Mouse (Mus musculus) myocyte (in vitro differentiated cells): ENCODE measurements around the gene AC134908.4.

Source experiments
- CEBPB ChIP-seq: IDR thresholded peaks from 2 replicates; pipeline ENCODE4 v1.6.1; 2011; ENCODE audit warnings: mild to moderate bottlenecking, moderate library complexity; ENCODE audit not compliant: poor library complexity, insufficient read depth, severe bottlenecking
- E2F4 ChIP-seq: IDR thresholded peaks from one replicate; pipeline ENCODE4 v1.6.1; 2011; ENCODE audit warnings: mild to moderate bottlenecking, control low read depth, moderate library complexity; ENCODE audit not compliant: insufficient read depth
- MAX ChIP-seq: IDR thresholded peaks from one replicate; pipeline ENCODE4 v1.6.1; 2011; ENCODE audit warnings: low read depth, mild to moderate bottlenecking, control low read depth
- MYOD1 ChIP-seq, 3 experiments: IDR thresholded peaks; one replicate each; pipeline ENCODE4 v1.6.1; 2011; ENCODE audit warnings: control low read depth in 2 of 3, low read depth in 2 of 3, mild to moderate bottlenecking in 2 of 3, moderate library complexity in 1 of 3; ENCODE audit not compliant: insufficient read length in 2 of 3, control insufficient read depth in 1 of 3
- MYOG ChIP-seq, 3 experiments: IDR thresholded peaks; one replicate each; pipeline ENCODE4 v1.6.1; 2011; ENCODE audit warnings: control low read depth in 2 of 3, low read depth in 2 of 3, mild to moderate bottlenecking in 2 of 3; ENCODE audit not compliant: insufficient read length in 2 of 3, control insufficient read depth in 1 of 3, insufficient read depth in 1 of 3
- POLR2A ChIP-seq: IDR thresholded peaks from one replicate; pipeline ENCODE4 v1.6.1; 2011; ENCODE audit warnings: low read depth, mild to moderate bottlenecking, control low read depth, moderate library complexity; ENCODE audit not compliant: insufficient read length
- POLR2AphosphoS2 ChIP-seq: IDR thresholded peaks from one replicate; pipeline ENCODE4 v1.6.1; 2011; ENCODE audit warnings: low read depth, control low read depth; ENCODE audit not compliant: insufficient read length
- SRF ChIP-seq: IDR thresholded peaks from one replicate; pipeline ENCODE4 v1.6.1; 2011; ENCODE audit warnings: low read depth; ENCODE audit not compliant: control insufficient read depth, insufficient read length
- TCF3 ChIP-seq: IDR thresholded peaks from one replicate; pipeline ENCODE4 v1.6.1; 2011; ENCODE audit warnings: low read depth, control low read depth; ENCODE audit not compliant: insufficient read length
- USF1 ChIP-seq: IDR thresholded peaks from one replicate; pipeline ENCODE4 v1.6.1; 2011; ENCODE audit warnings: low read depth, mild to moderate bottlenecking, control low read depth, moderate library complexity

DNA sequence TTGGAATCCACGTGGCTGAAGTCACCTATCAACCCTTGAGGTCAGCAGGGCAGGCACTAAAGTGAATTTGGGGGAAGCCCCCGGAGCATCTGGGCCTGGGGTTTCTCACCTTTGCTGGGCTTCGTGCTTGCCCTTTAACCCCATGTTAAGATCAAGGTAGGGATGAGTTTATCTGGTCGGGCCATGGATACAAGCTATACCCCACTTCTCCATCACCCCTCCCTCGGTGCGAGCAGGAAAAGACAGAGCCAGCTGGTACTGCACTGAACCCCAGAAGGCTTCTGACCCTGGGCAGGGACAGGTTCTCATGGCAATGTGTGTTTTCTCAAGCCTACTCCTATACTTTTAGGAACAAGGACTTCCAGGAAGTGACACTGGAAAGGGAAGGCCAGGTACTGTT is 14.1 kb downstream of the AC134908.4 start:
- TF ChIP-seq MAX (no peak), POLR2A (no peak), POLR2AphosphoS2 (no peak), MYOD1 (IDR thresholded peaks at IDR 0.05; ENCODE audit: control insufficient read depth in 1 of 3, insufficient read length in 2 of 3, low read depth in 2 of 3) (no peak), MYOG (IDR thresholded peaks at IDR 0.05; ENCODE audit: control insufficient read depth in 1 of 3, insufficient read depth in 1 of 3, insufficient read length in 2 of 3, low read depth in 2 of 3) (no peak), USF1 (no peak), SRF (no peak), E2F4 (no peak), CEBPB (no peak), TCF3 (no peak)
